Mouse (Mus musculus) embryonic stem cell, embryonic (primary cell): ENCODE measurements around the gene Wdr49.

Source experiments
- CTCF ChIA-PET, 4 experiments: fragments of 300-600 bp in 2 of 4; fragments of 350-600 bp in 2 of 4; sonication (Branson Sonifier 250); formaldehyde crosslinking; loops; one replicate each; lab custom pipeline; 2022; ENCODE audit warnings: inconsistent platforms in 2 of 4; lab: Charles Lee
- POLR2A ChIA-PET, 4 experiments: fragments of 300-600 bp in 2 of 4; fragments of 350-600 bp in 2 of 4; sonication (Branson Sonifier 250); formaldehyde crosslinking; loops; one replicate each; lab custom pipeline; 2022; ENCODE audit warnings: antibody characterized with exemption in 4 of 4, inconsistent platforms in 1 of 4; lab: Charles Lee

Wdr49 gene

DNA sequence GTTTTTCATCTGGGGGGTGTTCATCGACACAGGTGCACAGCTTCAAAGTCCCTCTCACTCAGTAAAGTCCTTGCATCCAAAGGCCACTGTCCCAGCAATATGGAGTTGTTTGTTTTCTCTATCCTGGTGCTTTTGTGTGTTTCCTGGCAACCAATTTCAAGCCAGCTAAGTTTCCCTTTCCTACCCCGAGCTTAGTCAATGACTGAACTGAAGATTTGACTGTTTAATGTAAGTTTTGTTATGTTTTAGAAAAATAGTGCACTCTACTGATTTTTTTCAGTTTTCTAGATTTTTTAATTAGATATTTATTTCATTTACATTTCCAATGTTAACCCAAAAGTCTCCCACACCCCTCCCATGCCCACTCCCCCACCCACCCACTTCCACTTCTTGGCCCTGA is at the start of gene Wdr49:
Gene Wdr49, minus strand, starts transcription at position 101 of the 400 bp plus-strand sequence.
- ChIA-PET CTCF (interaction anchor here in 1 of 4 experiments (0.6 kb wide), 1 partner anchor 317 kb away, joined by 6 read pairs; no protein-coding TSS in a partner anchor), POLR2A (no interaction called here)

DNA sequence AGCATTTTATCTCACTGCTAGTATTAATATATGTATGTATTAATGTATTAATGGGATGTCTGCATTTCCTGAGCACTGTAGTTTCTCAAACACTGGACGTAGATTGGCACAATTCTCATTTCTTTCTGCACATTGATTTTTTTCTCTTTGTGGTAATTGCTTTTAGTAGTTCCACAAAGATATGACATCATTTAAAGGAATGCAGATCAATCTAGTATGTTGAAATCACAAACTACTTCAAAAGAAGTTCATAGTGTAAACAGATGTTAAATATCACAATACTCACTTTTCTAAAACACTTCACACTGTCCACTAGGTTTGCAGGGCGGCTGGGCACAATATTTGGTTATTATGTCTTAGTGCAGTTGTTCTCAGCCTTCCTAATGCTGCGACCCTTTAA is 49.1 kb upstream of the Wdr49 start:
- ChIA-PET CTCF (no interaction called here), POLR2A (interaction anchor here in 2 of 4 experiments (0.6 kb wide), 2 partner anchors 16 to 18 kb away, joined by 4 read pairs; no protein-coding TSS in a partner anchor)

DNA sequence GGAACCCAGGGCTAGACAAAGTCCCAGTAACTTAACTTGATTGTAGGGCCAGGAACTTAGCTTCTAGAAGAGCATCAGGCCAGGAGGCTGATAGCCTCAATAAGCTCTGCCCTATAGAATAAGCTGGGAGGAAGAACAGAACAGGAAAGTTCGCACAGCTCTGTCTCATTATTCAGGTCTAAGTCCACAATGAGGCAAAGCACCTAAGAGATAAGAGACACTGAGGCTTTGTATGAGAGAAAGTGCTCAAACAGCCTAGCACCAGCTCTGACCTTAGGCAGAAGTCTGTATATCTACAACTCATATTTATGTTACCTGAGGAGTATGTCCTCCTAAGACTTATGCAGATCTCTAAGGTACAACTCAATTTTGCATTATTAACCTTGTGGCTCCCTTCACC is 40.6 kb upstream of the Wdr49 start:
- POLR2A ChIA-PET: interaction anchor here in 1 of 4 experiments (1.1 to 1.4 kb wide), 3 partner anchors 19 to 128 kb away, joined by 3 to 4 read pairs (median 4); no protein-coding TSS in a partner anchor
- CTCF ChIA-PET: interaction anchor here in 1 of 4 experiments (0.6 kb wide), 1 partner anchor 199 kb away, joined by 3 read pairs; no protein-coding TSS in a partner anchor

DNA sequence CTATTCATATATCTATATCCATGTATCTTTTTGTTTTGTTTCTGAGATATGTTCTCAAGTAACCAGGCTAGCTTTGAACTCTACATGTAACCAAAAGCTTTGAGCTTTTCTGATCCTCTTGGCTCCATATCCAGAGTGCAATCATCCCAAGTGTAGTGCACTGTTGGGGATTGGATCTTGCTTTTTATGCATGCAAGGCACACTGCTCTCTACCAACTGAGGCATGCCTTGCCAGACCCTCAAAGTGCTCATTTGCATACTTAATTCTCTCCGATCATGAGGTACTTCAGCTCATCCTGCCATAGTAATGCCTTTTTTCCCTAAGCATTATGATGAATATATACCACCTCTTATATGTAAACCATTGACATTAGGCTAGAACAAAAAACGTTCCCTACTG is 39.4 kb upstream of the Wdr49 start:
- ChIA-PET POLR2A (interaction anchor here in 1 of 4 experiments (0.8 to 1.4 kb wide), 4 partner anchors 20 to 133 kb away, joined by 3 to 4 read pairs (median 4); no protein-coding TSS in a partner anchor), CTCF (no interaction called here)

DNA sequence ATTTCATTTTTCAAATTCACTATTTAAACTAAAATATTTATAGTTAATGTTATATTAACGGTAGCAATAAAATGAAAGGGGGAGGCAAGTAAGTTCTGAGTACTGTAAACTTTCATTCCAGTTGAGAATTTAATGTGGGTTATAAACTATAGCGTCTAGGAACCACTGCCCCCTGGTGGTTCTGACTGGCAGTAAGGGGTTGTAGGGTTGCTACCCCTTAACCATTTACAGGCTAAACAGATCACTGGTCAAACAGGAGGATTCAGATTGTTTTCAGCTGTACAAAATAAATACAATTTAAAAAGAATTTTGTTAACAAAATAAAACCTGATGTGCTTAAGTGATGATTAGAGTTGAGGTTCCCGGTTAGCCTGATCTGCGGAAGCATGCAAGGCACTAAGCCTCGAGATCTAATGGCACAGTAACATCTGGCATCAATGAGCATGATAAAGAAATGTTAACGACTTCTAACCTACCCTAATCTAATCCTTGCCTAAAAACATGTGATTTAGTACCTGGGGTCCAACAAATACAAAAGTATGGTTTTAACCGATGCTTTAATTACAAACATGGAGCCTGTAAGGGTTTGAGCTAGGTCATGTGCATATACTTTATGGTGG is 35.8 kb upstream of the Wdr49 start:
- POLR2A ChIA-PET: interaction anchor here in 2 of 4 experiments (0.9 to 1.0 kb wide), 3 partner anchors 9 to 20 kb away, joined by 3 read pairs; no protein-coding TSS in a partner anchor

DNA sequence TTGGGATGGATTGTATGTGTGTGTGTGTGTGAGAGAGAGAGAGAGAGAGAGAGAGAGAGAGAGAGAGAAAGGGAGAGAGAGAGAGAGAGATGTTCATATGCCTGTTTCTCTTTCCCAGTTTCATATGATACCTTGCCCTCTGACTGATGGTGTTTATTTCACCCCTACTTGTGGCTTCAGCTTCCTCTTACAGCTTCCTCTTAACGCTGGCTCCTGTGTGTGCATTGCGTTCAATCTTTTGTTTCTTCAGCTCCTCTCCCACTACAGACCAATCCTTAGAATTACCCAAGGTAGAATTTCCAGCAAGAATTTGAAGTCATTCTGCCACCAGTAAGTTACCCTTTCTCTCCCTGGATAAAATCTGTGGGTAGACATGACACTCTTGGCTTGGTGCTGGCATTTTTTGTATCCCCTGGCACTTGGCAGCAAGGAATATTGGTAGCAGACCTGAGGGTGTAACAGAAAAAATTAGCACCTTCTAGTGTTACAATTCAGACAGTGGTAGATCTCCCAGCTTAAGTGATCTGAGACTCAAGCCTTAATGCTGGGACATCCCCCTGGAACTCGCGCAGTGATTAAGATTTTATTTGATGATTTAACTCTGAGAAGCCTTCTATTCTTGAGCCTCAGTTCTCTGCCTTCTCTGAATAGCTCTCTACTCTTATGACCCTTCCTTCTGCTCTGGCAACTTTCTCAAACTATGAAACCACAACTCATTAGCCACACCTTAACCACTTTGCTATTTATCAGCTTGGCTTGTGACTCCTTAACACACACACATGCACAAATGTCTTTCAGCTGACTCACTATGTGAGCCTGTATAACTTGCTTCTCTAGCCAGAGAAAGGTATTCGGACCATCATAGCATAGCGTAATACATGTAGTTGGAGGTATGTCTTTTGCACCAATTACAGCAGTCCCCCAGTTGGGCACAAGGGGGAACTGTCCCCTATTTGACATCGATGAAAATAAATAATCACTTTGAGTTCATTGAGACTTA is 17.3 kb upstream of the Wdr49 start:
- POLR2A ChIA-PET: no interaction called here
- CTCF ChIA-PET: interaction anchor here in 1 of 4 experiments (0.6 kb wide), 1 partner anchor 50 kb away, joined by 3 read pairs; no protein-coding TSS in a partner anchor

More for the DNA sequence above, 35.8 kb upstream of the Wdr49 start:
- CTCF ChIA-PET: interaction anchor here in 2 of 4 experiments (0.6 to 1.1 kb wide), 2 partner anchors 25 to 1066 kb away, joined by 4 read pairs; no protein-coding TSS in a partner anchor

DNA sequence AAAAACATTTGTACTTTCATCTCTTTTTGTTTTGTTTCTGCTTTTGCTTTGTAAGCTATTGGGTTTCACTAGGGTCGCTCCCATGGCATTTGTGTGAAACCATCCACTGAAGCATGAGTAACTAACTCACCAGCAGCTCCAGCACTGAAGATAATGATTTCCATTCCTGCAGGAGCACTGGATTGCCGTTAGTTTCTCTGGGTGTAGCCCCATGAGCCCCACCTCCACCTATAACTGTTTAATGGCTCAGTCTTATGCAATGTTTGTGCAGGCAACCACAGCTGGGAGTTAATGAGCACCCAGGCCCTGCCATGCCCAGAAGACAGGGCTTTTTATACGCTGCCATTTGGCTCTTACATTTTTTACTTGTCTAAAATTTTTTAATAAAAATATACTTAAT is 11.0 kb upstream of the Wdr49 start:
- CTCF ChIA-PET: no interaction called here
- POLR2A ChIA-PET: no interaction called here

DNA sequence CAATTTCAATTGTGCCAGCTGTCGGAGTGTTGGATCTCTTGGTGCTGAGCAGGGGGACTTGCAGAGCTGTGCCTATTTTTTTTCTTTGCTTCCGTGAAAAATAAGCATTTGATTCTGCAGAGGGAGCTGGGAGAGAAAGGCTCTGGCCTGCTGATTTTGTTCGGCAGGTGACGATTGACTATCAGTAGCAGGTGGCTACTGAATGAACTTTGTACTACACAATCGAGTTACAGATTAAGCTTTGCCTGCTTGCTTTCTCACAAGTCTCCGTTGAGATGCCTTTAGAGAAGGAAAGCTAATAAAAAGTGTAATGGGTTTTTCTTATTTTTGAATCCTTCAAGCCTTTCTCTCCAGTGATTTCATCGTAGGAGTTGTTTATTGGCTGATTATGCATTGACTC is 6.8 kb downstream of the Wdr49 start:
- POLR2A ChIA-PET: no interaction called here
- CTCF ChIA-PET: no interaction called here

DNA sequence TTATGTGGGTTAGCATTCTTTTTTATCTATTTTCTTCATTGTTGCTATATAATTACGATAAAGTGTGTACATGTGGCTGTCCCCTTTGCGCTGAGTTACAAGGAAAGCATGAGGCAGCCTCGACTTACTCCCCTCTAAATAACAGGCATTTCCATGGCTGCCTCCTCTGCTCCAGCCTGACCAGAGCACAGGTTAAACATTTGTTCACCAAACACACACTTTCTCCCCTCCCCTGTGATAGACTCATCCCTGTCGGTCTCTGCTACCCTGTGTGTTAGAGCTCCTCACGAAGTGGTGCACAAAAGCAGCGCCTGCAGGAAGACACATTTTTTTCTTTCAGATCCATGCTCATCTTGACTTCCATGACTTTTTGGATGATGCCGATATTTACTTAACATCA is 7.3 kb downstream of the Wdr49 start:
- POLR2A ChIA-PET: no interaction called here
- CTCF ChIA-PET: no interaction called here

DNA sequence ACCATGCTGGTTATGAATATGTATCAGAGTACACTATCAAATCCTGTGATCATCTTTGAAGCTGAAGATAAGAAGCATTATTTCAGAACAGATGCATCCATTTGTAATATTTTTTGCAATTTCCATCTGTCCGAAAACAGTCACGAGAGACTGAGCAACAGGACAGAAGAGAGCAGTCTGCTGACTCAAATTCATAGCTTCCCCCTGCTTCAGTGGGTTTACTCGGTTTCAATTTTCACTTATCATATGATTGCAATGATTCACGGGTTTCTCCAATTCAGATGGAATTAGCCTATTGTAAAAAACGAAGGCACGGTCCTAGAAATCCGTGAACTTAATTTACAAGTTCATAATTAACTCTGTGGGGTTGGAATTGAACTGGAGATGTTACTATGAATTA is 13.8 kb downstream of the Wdr49 start:
- POLR2A ChIA-PET: no interaction called here
- CTCF ChIA-PET: no interaction called here

DNA sequence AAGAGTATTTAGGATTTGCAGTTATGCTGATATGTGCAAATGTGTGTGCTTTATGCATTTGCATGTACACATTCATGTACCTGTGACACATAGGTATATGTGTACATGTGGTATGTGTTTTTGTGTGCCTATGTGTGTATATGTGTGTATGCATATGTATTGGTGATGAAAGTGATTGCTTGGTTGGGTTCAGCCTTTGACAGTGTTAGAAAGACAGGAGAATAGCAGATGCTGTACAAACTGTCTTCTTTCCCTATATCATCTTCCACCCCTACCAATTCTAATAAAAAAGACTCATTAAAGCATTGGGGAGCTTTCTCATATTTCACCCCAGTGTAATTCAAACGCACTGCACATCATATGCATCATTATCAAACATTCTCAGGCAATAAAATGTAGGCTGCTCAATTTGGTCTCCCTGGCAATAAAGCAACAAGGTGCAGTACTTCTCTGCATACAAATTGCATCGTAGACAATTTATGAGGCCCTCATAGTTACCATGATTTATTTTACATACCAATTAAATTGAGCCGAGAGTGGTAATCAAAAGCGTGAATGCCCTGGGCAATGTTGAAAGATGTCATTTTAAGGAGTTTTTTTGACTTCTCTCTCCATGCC is 51.3 kb downstream of the Wdr49 start:
- ChIA-PET CTCF (no interaction called here), POLR2A (no interaction called here)

DNA sequence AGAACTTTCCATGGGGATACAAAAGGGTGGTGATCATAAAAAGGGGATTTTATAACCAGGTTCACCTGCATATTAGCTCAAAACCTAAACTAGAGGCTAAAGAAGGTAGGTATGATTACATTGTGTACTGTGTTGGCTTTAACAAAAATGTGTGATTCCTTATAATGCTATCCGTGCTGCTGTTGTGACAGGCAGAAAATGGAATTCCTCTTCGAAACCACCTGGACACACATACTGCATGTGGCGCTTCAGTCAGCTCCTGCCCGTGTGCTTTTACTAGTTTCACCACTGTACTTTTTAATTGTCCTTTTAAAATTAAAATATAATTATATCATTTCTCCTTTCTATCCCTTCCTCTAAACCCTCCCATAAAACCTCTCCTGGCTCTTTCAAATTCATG is 86.0 kb downstream of the Wdr49 start:
- POLR2A ChIA-PET: no interaction called here
- CTCF ChIA-PET: no interaction called here

DNA sequence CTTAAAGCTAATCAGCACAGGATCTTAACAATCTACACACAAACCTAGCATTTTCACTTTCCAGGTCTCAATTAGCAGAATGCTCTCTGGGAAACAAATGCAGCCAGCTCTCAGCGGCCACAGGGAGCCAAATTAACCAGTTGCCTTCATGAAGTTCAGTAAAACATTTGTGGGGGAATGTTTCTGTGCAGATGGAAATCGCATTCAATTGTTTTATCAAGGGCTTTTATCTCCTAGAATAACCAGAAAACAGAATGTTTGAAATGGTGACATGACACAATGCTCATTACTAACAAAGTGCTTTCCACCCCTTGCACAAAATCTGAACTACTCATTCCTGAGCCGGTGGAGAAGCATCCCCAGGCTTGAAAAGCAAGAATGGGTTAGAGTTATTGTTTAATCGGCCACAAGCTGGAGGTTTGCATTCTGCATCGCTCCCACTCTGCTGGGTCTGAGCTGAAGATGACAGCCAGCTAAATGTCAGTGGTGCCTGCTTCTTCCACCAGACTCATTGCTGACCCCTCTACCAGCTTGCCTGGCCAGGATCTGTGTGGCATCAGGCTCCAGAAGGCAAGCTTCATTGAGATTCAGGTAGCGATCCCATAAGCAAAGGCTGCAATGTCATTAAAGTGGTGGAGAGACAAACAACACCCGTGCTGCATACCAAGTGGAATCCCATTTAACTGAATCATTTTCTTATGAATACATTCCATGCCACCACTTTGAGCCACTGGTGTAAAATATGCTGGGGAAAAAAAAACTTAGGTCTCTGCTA is 86.6 kb downstream of the Wdr49 start:
- ChIA-PET CTCF (no interaction called here), POLR2A (no interaction called here)

DNA sequence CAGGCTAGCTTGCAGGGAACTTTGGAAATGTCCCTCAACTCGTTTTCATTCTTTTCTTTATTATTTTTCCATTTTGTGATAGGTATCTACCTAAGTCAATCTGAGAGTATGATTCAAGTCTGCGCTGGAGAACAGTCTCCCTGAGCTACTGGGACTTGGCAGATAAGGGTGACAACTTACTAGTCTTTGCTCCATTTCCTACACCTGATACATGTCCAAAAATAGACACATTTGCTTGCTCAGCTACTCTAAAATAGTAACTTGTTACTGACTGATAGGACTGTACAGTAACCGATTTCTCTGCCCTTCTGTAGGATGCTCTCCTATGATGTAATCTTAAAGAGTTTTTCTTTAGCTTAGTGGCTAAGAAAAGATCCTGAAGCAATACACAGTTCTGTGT is 87.5 kb downstream of the Wdr49 start:
- ChIA-PET POLR2A (no interaction called here), CTCF (no interaction called here)

DNA sequence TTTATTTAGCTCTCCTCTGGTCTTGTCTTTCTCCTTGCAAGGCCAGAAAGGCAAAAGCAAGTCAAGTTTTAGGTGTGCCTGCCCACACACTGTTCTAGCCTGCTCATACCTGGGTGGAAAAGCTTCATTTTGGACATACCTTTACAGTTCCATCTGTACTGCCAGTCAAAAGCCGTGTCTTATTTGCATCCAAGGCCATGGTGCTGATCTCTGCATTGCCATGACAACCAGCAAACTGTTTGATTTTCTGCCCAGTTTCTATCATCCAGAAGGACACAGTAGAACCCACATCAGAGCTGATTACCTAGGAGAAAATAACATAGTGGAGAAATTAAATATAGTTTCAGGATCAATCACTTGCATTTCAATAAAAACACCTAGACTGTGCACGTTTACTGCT is 100.2 kb downstream of the Wdr49 start:
- ChIA-PET POLR2A (no interaction called here), CTCF (no interaction called here)

DNA sequence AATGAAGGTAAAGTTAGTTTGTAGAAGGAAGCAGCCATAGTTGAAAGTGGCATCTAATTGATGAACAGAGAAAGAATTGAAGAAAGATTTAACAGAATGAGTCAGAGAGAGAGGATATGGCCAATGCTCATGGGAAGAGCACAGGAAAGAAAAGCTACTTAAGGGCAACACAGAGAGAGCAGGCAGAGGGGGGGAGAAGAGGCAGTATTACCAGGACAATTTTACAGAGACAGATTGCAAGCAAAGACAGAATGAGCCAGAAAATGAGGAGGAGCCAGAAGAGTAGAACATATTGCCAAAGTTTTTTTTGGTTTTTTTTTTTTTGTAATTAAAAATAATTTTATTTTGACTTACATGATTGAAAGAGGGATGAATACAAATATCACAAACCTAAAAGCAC is 128.0 kb downstream of the Wdr49 start:
- ChIA-PET POLR2A (no interaction called here), CTCF (no interaction called here)

DNA sequence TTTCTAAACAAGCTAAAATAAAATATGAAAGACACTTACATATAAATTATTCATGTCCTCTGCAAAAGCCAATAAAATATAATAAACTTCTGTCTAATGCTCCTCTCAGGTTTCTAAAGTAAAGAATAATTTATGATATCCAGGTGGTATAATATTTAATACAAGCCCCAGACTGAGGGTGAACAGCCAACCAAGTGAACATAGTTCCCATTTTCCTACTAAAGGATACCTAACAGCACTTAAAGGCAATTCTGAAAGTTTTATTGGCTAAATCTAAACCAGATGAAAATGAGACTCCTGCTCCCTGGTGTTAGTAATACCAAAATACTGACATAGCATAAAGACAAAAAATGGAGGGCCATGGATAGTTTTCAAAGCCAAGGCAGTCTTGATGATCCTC is 144.8 kb downstream of the Wdr49 start:
- ChIA-PET POLR2A (no interaction called here), CTCF (no interaction called here)

DNA sequence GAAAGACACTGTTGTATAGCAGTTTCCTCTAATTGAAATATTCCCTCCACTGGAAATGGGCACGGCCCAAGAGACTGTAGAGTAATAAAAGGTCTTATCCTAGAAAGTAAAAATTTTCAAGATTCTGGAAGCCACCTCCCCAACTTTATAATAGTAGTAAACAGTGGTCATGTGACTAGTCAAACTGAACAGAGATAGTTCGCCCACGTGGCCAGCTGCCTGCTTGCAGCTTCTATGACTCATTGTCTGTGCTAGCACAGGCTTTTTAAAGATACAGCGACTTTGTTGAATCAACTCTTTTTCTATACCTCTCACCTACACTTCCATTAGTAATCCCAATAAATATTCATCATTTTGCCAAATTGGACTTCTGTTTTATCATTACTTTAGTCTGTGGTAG is 161.0 kb downstream of the Wdr49 start:
- CTCF ChIA-PET: no interaction called here

DNA sequence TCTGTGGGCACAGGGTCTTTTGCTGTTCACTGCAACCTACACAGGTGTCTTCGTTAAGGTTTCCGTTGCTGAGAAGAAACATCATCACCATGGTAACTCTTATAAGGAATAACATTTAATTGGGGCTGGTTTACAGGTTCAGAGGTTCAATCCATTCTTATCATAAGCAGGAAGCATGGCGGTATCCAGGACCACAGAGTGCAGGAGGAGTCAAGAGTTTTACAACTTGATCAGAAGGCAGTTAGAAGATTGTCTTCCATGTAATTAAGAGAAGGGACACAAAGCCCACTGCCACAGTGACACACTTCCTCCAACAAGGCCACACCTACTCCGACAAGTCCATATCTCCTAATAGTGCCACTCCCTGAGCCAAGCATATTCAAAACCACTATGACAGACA is 173.1 kb downstream of the Wdr49 start:
- ChIA-PET CTCF (no interaction called here), POLR2A (no interaction called here)

More for the DNA sequence above, 161.0 kb downstream of the Wdr49 start:
- POLR2A ChIA-PET: no interaction called here
